23 mouse cellular contexts compared by ENCODE assay signal in genomic region chr9:92555006-92555958, GRCm38 (mm10). TPM values are rescaled to one million over a fixed set of nuclear protein-coding genes. Genes with fewer than 3 reads are reported as not detected.
A peak's percentile ranks its signal among the peaks of the same experiment; 100 is the strongest.
DNase-seq lines count a peak whose midpoint lies in the region; ATAC-seq lines count a peak whose summit lies in the region.
"Had no signal": no experiment of that assay in that cellular context is flagged by ENCODE, and none has a peak within 500 bp of the region (broad histone marks: within the 10 kb centered on the region; RNA-seq: fewer than 3 reads in every experiment).

No protein-coding gene starts in this region.

- H3K4me2 ChIP-seq in kidney, embryonic 14.5 days (replicated peaks; ENCODE audit: low read depth, low read length) = no peak overlapping the region
- H3K4me2 ChIP-seq in midbrain, embryonic 11.5 days = no peak overlapping the region
- no peak overlapping the region for H3K4me2 ChIP-seq in midbrain, embryonic 16.5 days (ENCODE audit: low read length)
- H3K4me2 ChIP-seq in neural tube, embryonic 13.5 days = no peak overlapping the region
- H3K4me2 ChIP-seq: embryonic facial prominence, embryonic 15.5 days had no signal

- no peak overlapping the region for H3K9ac ChIP-seq in kidney, embryonic 14.5 days (ENCODE audit: low read depth, low read length)
- no peak overlapping the region for H3K9ac ChIP-seq in midbrain, embryonic 11.5 days (ENCODE audit: low read length)
- H3K9ac ChIP-seq in midbrain, embryonic 16.5 days (ENCODE audit: low read depth, low read length) = no peak overlapping the region
- no peak overlapping the region for H3K9ac ChIP-seq in neural tube, embryonic 13.5 days
- H3K9ac ChIP-seq: embryonic facial prominence, embryonic 15.5 days had no signal

- no peak overlapping the region for H3K4me3 ChIP-seq in kidney, embryonic 14.5 days (ENCODE audit: low read length)
- H3K4me3 ChIP-seq in midbrain, embryonic 11.5 days (ENCODE audit: low read depth, low read length) = no peak overlapping the region
- no peak overlapping the region for H3K4me3 ChIP-seq in midbrain, embryonic 16.5 days (ENCODE audit: low read depth, low read length)
- no peak overlapping the region for H3K4me3 ChIP-seq in neural tube, embryonic 13.5 days
- H3K4me3 ChIP-seq: embryonic facial prominence, embryonic 15.5 days; erythroblast, embryonic 14.5 days; forebrain, embryonic 10.5 days; gastrocnemius, adult 2 months; hindbrain, embryonic 10.5 days had no signal

- peak; percentile 59 for ATAC-seq in kidney, embryonic 14.5 days (ENCODE audit: low FRiP score, low TSS enrichment)
- ATAC-seq in midbrain, embryonic 11.5 days (ENCODE audit: low FRiP score) = no peak
- no peak for ATAC-seq in midbrain, embryonic 16.5 days
- 0 out of 2 replicates have a peak, but pooled peaks have one; percentile 36 for ATAC-seq in neural tube, embryonic 13.5 days (ENCODE audit: low read depth)
- ATAC-seq: CD4-positive, CD25-positive, alpha-beta regulatory T cell, adult 4 months; forebrain, embryonic 14.5 days had no signal

- no peak overlapping the region for H3K27ac ChIP-seq in kidney, embryonic 14.5 days (ENCODE audit: low read depth, low read length)
- H3K27ac ChIP-seq in midbrain, embryonic 11.5 days (ENCODE audit: low read depth, low read length) = no peak overlapping the region
- no peak overlapping the region for H3K27ac ChIP-seq in midbrain, embryonic 16.5 days (ENCODE audit: low read length)
- no peak overlapping the region for H3K27ac ChIP-seq in neural tube, embryonic 13.5 days (replicated peaks)
- H3K27ac ChIP-seq: embryonic facial prominence, embryonic 15.5 days; forebrain, embryonic 10.5 days; gastrocnemius, adult 2 months; hindbrain, embryonic 10.5 days had no signal

- no peaks in the 10 kb centered on the region for H3K36me3 ChIP-seq in kidney, embryonic 14.5 days (ENCODE audit: control insufficient read depth, insufficient read depth, low read length)
- H3K36me3 ChIP-seq in midbrain, embryonic 11.5 days (ENCODE audit: control insufficient read depth, insufficient read depth, low read length) = no peaks in the 10 kb centered on the region
- no peaks in the 10 kb centered on the region for H3K36me3 ChIP-seq in midbrain, embryonic 16.5 days (ENCODE audit: control insufficient read depth, insufficient read depth, low read length)
- no peaks in the 10 kb centered on the region for H3K36me3 ChIP-seq in neural tube, embryonic 13.5 days
- H3K36me3 ChIP-seq: embryonic facial prominence, embryonic 15.5 days; forebrain, embryonic 10.5 days; hindbrain, embryonic 10.5 days had no signal

- H3K4me1 ChIP-seq in kidney, embryonic 14.5 days (ENCODE audit: control insufficient read depth, insufficient read depth, low read length) = peaks cover 7% of the 10 kb centered on the region; the same call in 1 of the 2 replicates
- H3K4me1 ChIP-seq in midbrain, embryonic 11.5 days (ENCODE audit: control insufficient read depth, insufficient read depth, low read length) = peaks cover 2% of the 10 kb centered on the region; the same call in 1 of the 2 replicates
- no peaks in the 10 kb centered on the region for H3K4me1 ChIP-seq in midbrain, embryonic 16.5 days (ENCODE audit: control insufficient read depth, insufficient read depth, low read length)
- H3K4me1 ChIP-seq in neural tube, embryonic 13.5 days (replicated peaks) = 0 out of 2 replicates have a peak, but pooled peaks cover 11% of the 10 kb centered on the region

- peak; percentile 84 for DNase-seq in heart, adult 11 months
- DNase-seq in heart, postnatal 4 days = no peak
- DNase-seq in kidney, postnatal 14 days = no peak
- peak; percentile 57 for DNase-seq in midbrain, embryonic 11.5 days (ENCODE audit: low spot score, missing footprints)
- no peak for DNase-seq in neural tube, embryonic 10.5 days (ENCODE audit: extremely low spot score, low spot score)
- DNase-seq: adrenal gland, adult 8-10 months; adrenal gland, postnatal 36 days; B cell, adult 2 months; cerebellum, adult 2 months; cerebellum, postnatal 10 days; gastrocnemius, adult 2 months; gastrocnemius, postnatal 25 days; heart, postnatal 10 days had no signal

- no peaks in the 10 kb centered on the region for H3K27me3 ChIP-seq in kidney, embryonic 14.5 days (ENCODE audit: control insufficient read depth, insufficient read depth, low read length)
- no peaks in the 10 kb centered on the region for H3K27me3 ChIP-seq in midbrain, embryonic 11.5 days (ENCODE audit: control insufficient read depth, insufficient read depth, low read length)
- no peaks in the 10 kb centered on the region for H3K27me3 ChIP-seq in midbrain, embryonic 16.5 days (ENCODE audit: control insufficient read depth, insufficient read depth, low read depth, low read length)
- no peaks in the 10 kb centered on the region for H3K27me3 ChIP-seq in neural tube, embryonic 13.5 days
- H3K27me3 ChIP-seq: embryonic facial prominence, embryonic 15.5 days had no signal

- WGBS in kidney, embryonic 14.5 days = 60% methylated on average over 6 of the region's 6 CpGs
- WGBS in midbrain, embryonic 11.5 days = 84% methylated on average over 6 of the region's 6 CpGs
- 78% methylated on average over 6 of the region's 6 CpGs for WGBS in midbrain, embryonic 16.5 days
- 82% methylated on average over 6 of the region's 6 CpGs for WGBS in neural tube, embryonic 13.5 days

- no peaks in the 10 kb centered on the region for H3K9me3 ChIP-seq in kidney, embryonic 14.5 days (ENCODE audit: control insufficient read depth, low read length)
- H3K9me3 ChIP-seq in midbrain, embryonic 11.5 days (ENCODE audit: control insufficient read depth, low read length) = no peaks in the 10 kb centered on the region
- H3K9me3 ChIP-seq in midbrain, embryonic 16.5 days (replicated peaks; ENCODE audit: control insufficient read depth, low read length, poor library complexity, severe bottlenecking) = no peaks in the 10 kb centered on the region
- H3K9me3 ChIP-seq in neural tube, embryonic 13.5 days = no peaks in the 10 kb centered on the region
- H3K9me3 ChIP-seq: embryonic facial prominence, embryonic 15.5 days; forebrain, embryonic 10.5 days; G1E; hindbrain, embryonic 10.5 days had no signal

RNA-seq across cellular contexts. Expression of gene Plod2, which starts 13.3 kb away (rescaled TPM):
- 10 to 100 TPM; 24.3 to 31.3 TPM for total RNA-seq in heart, postnatal 4 days (2021)
- 30.2 and 37.1 TPM in 2 replicates for polyA plus RNA-seq in kidney, embryonic 14.5 days (2014; fragmentation: Nextera tagmentation; extraction: Ambion mirVana)
- polyA plus RNA-seq in midbrain, embryonic 11.5 days (2014; fragmentation: Nextera tagmentation; extraction: Ambion mirVana) = 25.2 and 26.6 TPM in 2 replicates
- 12.1 and 12.8 TPM in 2 replicates for polyA plus RNA-seq in midbrain, embryonic 16.5 days (2015; fragmentation: Nextera tagmentation; extraction: Ambion mirVana)
- polyA plus RNA-seq in neural tube, embryonic 13.5 days (2015; fragmentation: Nextera tagmentation; extraction: Ambion mirVana) = 19.7 and 23.4 TPM in 2 replicates
- polyA plus RNA-seq: erythroblast, embryonic 14.5 days had no signal

Comparison
In these comparisons a context has a peak if more than half of its experiments do, and no peak if none do; other contexts are left out.
1. DNase-seq: peak in heart, adult 11 months (single experiment) and midbrain, embryonic 11.5 days (single experiment); none in heart, postnatal 4 days (single experiment), kidney, postnatal 14 days (single experiment) and neural tube, embryonic 10.5 days (single experiment).
2. ATAC-seq: peak in kidney, embryonic 14.5 days (single experiment) and neural tube, embryonic 13.5 days (single experiment); none in midbrain, embryonic 11.5 days (single experiment) and midbrain, embryonic 16.5 days (single experiment).